Mouse (Mus musculus) ES-Bruce4 (cell line): Measurements from ENCODE around the gene Svip. TPM values are rescaled to one million over a fixed set of nuclear protein-coding genes. Genes with fewer than 3 reads are reported as not detected.

Experiments used
- H3K27ac ChIP-seq: 2 replicates; pipeline ENCODE4 v1.5.1; 2012; ENCODE audit warnings: low read length, inconsistent platforms; ENCODE audit not compliant: insufficient read depth
- H3K27me3 ChIP-seq: 2 replicates; pipeline ENCODE4 v1.6.1; 2012; ENCODE audit warnings: mild to moderate bottlenecking, low read length, inconsistent platforms; ENCODE audit not compliant: control insufficient read depth, poor library complexity, insufficient read depth, severe bottlenecking
- H3K36me3 ChIP-seq: 2 replicates; pipeline ENCODE4 v1.6.1; 2012; ENCODE audit warnings: inconsistent platforms, mild to moderate bottlenecking, low read length, moderate library complexity; ENCODE audit not compliant: control insufficient read depth, poor library complexity, insufficient read depth, severe bottlenecking
- H3K4me1 ChIP-seq: one replicate; pipeline ENCODE4 v1.8.1; 2011; ENCODE audit warnings: low read length; ENCODE audit not compliant: control insufficient read depth, insufficient read depth
- H3K4me3 ChIP-seq: 2 replicates; pipeline ENCODE4 v1.5.1; 2011; ENCODE audit warnings: low read depth, mild to moderate bottlenecking, low read length
- H3K9ac ChIP-seq: 2 replicates; pipeline ENCODE4 v1.6.1; 2012; ENCODE audit warnings: low read depth, mild to moderate bottlenecking, inconsistent platforms; ENCODE audit not compliant: poor library complexity, severe bottlenecking
- H3K9me3 ChIP-seq: replicated peaks from 2 replicates; pipeline ENCODE4 v1.6.1; 2012; ENCODE audit warnings: mild to moderate bottlenecking, low read length, inconsistent platforms; ENCODE audit not compliant: control insufficient read depth, poor library complexity, insufficient read depth, severe bottlenecking
- CTCF ChIP-seq: IDR thresholded peaks from one replicate; pipeline ENCODE4 v1.8.1; 2011; ENCODE audit warnings: low read depth, low read length
- EP300 ChIP-seq: IDR thresholded peaks from 2 replicates; pipeline ENCODE4 v1.6.1; 2011; ENCODE audit warnings: low read depth, low read length; ENCODE audit not compliant: insufficient read depth
- POLR2A ChIP-seq: IDR thresholded peaks from one replicate; pipeline ENCODE4 v1.8.1; 2011; ENCODE audit warnings: low read length; ENCODE audit not compliant: insufficient read depth
- polyA plus RNA-seq: library from polyadenylated mRNA; stranded (reverse); fragments of >200 nt; gene quantifications from 2 replicates; pipeline ENCODE4 v1.2.4, GENCODE M21; 2011; ENCODE audit warnings: low read depth; ENCODE audit not compliant: missing spikeins, insufficient read depth, insufficient read length

Svip gene
- polyA plus RNA-seq, 1 experiment: 7.2 TPM

DNA sequence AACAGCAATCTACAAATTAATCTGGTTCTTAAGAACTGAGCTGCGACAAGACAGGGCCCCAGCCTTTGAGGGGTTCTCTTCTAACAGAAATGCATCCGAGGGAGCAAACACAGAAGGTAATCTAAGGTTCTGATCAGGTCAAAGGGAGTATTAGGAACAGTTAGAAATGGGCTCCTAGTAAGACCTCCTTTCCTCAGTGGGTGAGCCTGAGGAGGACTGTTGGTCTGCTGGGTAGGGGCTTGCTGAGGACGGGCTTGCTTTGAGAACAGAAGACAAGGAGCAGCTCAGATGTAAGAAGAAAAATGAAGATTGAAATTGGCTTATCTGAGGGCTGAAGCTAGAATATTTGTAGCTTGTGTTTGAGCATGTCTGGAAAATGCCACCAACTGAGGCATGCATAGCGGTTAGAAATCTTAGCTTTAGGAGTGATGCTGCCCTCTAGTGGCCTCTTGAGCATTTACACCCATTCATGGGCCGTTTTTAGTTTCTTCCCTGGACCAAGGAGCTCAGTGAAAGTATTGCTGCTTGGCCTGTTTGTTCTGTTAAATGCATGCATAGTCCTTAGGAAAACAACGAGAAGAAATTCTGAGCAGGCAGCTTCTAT is 33.5 kb downstream of the Svip start:
- no peak overlapping the region for H3K27ac ChIP-seq
- H3K27me3 ChIP-seq: no peaks in the 10 kb centered on the region
- H3K4me1 ChIP-seq: no peaks in the 10 kb centered on the region
- no peak overlapping the region for H3K9ac ChIP-seq
- H3K36me3 ChIP-seq: no peaks in the 10 kb centered on the region
- TF ChIP-seq CTCF: peak; percentile 11
- TF ChIP-seq EP300: no peak
- TF ChIP-seq POLR2A: no peak
- H3K9me3 ChIP-seq: no peaks in the 10 kb centered on the region
- no peak overlapping the region for H3K4me3 ChIP-seq

- no peaks in the 10 kb centered on the region for H3K4me1 ChIP-seq
These were observed 36.4 kb downstream of the Svip start for GRCm38 (mm10) chr7:51969379-51969778.

GRCm38 (mm10) chr7:51967581-51967980 is 38.2 kb downstream of the Svip start:
- Histone ChIP-seq H3K9ac (no peak overlapping the region), H3K9me3 (no peaks in the 10 kb centered on the region), H3K27me3 (no peaks in the 10 kb centered on the region), H3K4me1 (no peaks in the 10 kb centered on the region), H3K36me3 (no peaks in the 10 kb centered on the region), H3K27ac (no peak overlapping the region), H3K4me3 (no peak overlapping the region)
- no peak for TF ChIP-seq CTCF
- TF ChIP-seq EP300: no peak

More at GRCm38 (mm10) chr7:51969379-51969778, 36.4 kb downstream of the Svip start:
- Histone ChIP-seq H3K9ac (no peak overlapping the region), H3K27me3 (no peaks in the 10 kb centered on the region), H3K9me3 (no peaks in the 10 kb centered on the region), H3K36me3 (no peaks in the 10 kb centered on the region), H3K4me3 (no peak overlapping the region), H3K27ac (no peak overlapping the region)
- TF ChIP-seq EP300 (no peak), POLR2A (no peak), CTCF (no peak)

DNA sequence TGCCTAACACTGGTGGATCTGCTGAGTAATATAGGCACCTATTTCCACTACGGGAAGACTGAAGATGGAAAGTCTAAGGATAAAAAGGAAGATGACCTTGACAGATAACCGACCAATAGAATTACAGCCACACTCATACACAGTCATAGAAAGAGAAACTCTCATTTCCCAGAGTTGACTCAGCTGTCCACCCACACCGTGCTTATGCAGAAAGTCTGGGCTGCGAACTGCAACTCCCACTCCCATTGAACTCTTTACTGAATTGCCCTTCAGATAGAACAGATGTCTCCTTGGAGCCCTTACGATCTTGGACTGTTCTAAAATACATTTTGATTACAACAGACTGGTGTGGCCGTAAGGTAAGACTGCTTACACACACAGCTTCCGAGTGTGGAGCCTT is 41.1 kb downstream of the Svip start:
- H3K4me3 ChIP-seq: no peak overlapping the region
- TF ChIP-seq CTCF (no peak), EP300 (no peak), POLR2A (no peak)
- no peaks in the 10 kb centered on the region for H3K27me3 ChIP-seq
- no peaks in the 10 kb centered on the region for H3K4me1 ChIP-seq
- no peaks in the 10 kb centered on the region; the same call in 1 of the 2 replicates for H3K36me3 ChIP-seq
- H3K9ac ChIP-seq: no peak overlapping the region
- H3K27ac ChIP-seq: no peak overlapping the region
- peaks cover 13% of the 10 kb centered on the region for H3K9me3 ChIP-seq

GRCm38 (mm10) chr7:51962219-51962952 is 43.4 kb downstream of the Svip start:
- H3K27ac ChIP-seq: no peak overlapping the region
- peaks cover 13% of the 10 kb centered on the region for H3K9me3 ChIP-seq

More at GRCm38 (mm10) chr7:51962219-51962952, 43.4 kb downstream of the Svip start:
- TF ChIP-seq CTCF: no peak
- TF ChIP-seq EP300: no peak
- no peak for TF ChIP-seq POLR2A
- H3K4me3 ChIP-seq: no peak overlapping the region
- H3K9ac ChIP-seq: no peak overlapping the region
- H3K27me3 ChIP-seq: no peaks in the 10 kb centered on the region
- H3K4me1 ChIP-seq: no peaks in the 10 kb centered on the region
- no peaks in the 10 kb centered on the region; the same call in 1 of the 2 replicates for H3K36me3 ChIP-seq
